Mouse (Mus musculus) CH12.LX (cell line): ENCODE data around the gene Cdc14a. TPM values are rescaled to one million over a fixed set of nuclear protein-coding genes. Genes with fewer than 3 reads are reported as not detected.

Experiments used
- DNase-seq: peaks from one replicate; pipeline ENCODE4 v3.0.0-alpha.2; 2013; ENCODE audit errors: extremely low read depth
- H3K27ac ChIP-seq: 2 replicates; pipeline ENCODE4 v1.5.1; 2012; ENCODE audit warnings: low read depth, mild to moderate bottlenecking, control low read depth, moderate library complexity; ENCODE audit not compliant: insufficient read depth
- H3K27me3 ChIP-seq: replicated peaks from 2 replicates; pipeline ENCODE3; 2012; ENCODE audit warnings: inconsistent platforms
- H3K36me3 ChIP-seq, 2 experiments: replicated peaks in 1 of 2; 2 replicates each; pipeline versions ENCODE3 to v1.6.1; 2012; ENCODE audit warnings: inconsistent platforms in 1 of 2, low read length in 1 of 2, mild to moderate bottlenecking in 1 of 2, mixed read lengths in 1 of 2, moderate library complexity in 1 of 2; ENCODE audit not compliant: control insufficient read depth in 1 of 2, insufficient read depth in 1 of 2
- H3K4me1 ChIP-seq, 2 experiments: 2 replicates each; pipeline ENCODE4 v1.6.1; 2012; ENCODE audit warnings: inconsistent platforms in 1 of 2, moderate library complexity in 1 of 2; ENCODE audit not compliant: insufficient read depth in 2 of 2, control insufficient read depth in 1 of 2
- H3K4me2 ChIP-seq: 2 replicates; pipeline ENCODE4 v1.6.1; 2012; ENCODE audit warnings: low read depth, mild to moderate bottlenecking, control low read depth; ENCODE audit not compliant: poor library complexity, insufficient read depth, severe bottlenecking
- H3K4me3 ChIP-seq, 3 experiments: fragments of 150-350 bp in 1 of 3; sonication (generic) in 1 of 3; replicated peaks in 1 of 3; 2 replicates each; pipeline versions ENCODE3 to v1.5.1; 2011 to 2012; ENCODE audit warnings: low read depth in 2 of 3, low read length in 2 of 3, mild to moderate bottlenecking in 2 of 3, moderate library complexity in 2 of 3, control low read depth in 1 of 3, improper control_type of control experiment in 1 of 3, inconsistent platforms in 1 of 3, mixed read lengths in 1 of 3; ENCODE audit not compliant: poor library complexity in 1 of 3
- H3K79me2 ChIP-seq: replicated peaks from 2 replicates; pipeline ENCODE4 v1.6.1; 2012; ENCODE audit warnings: mild to moderate bottlenecking, moderate library complexity; ENCODE audit not compliant: control insufficient read depth, poor library complexity, insufficient read depth, severe bottlenecking; ENCODE audit errors: extremely low read depth
- H3K9ac ChIP-seq: 2 replicates; pipeline ENCODE4 v1.6.1; 2012; ENCODE audit warnings: low read depth, mild to moderate bottlenecking, control low read depth, moderate library complexity; ENCODE audit not compliant: insufficient read depth
- H3K9me3 ChIP-seq: replicated peaks from 2 replicates; pipeline ENCODE3; 2012; ENCODE audit warnings: low read length, inconsistent platforms, mixed read lengths
- CHD1 ChIP-seq: IDR thresholded peaks from 2 replicates; pipeline ENCODE4 v1.6.1; 2012; ENCODE audit warnings: low read depth, low read length, improper control_type of control experiment, inconsistent platforms
- E2F4 ChIP-seq: IDR thresholded peaks from 2 replicates; pipeline ENCODE4 v1.6.1; 2011; ENCODE audit warnings: low read depth, low read length, improper control_type of control experiment; ENCODE audit not compliant: insufficient replicate concordance
- ELF1 ChIP-seq: IDR thresholded peaks from 2 replicates; pipeline ENCODE4 v1.6.1; 2014; ENCODE audit warnings: low read depth, mild to moderate bottlenecking, inconsistent platforms, low read length, improper control_type of control experiment
- EP300 ChIP-seq: IDR thresholded peaks from 2 replicates; pipeline ENCODE4 v1.6.1; 2011; ENCODE audit warnings: low read length, improper control_type of control experiment
- JUND ChIP-seq: conservative IDR thresholded peaks from 2 replicates; pipeline ENCODE4 v1.6.1; 2011; ENCODE audit warnings: low read depth, low read length, improper control_type of control experiment
- KAT2A ChIP-seq: IDR thresholded peaks from 2 replicates; pipeline ENCODE4 v1.6.1; 2012; ENCODE audit warnings: low read length, improper control_type of control experiment, inconsistent platforms; ENCODE audit not compliant: insufficient replicate concordance
- MAX ChIP-seq: IDR thresholded peaks from 2 replicates; pipeline ENCODE4 v1.6.1; 2011; ENCODE audit warnings: low read length, improper control_type of control experiment
- MYC ChIP-seq: IDR thresholded peaks from 2 replicates; pipeline ENCODE4 v1.6.1; 2011; ENCODE audit warnings: low read depth, mild to moderate bottlenecking, improper control_type of control experiment, low read length
- NRF1 ChIP-seq: IDR thresholded peaks from 2 replicates; pipeline ENCODE4 v1.6.1; 2014; ENCODE audit warnings: low read depth, mild to moderate bottlenecking, inconsistent platforms, low read length, improper control_type of control experiment, moderate library complexity
- PAX5 ChIP-seq: IDR thresholded peaks from 2 replicates; pipeline ENCODE4 v1.6.1; 2012; ENCODE audit warnings: low read length, inconsistent platforms, mixed read lengths
- SIN3A ChIP-seq: IDR thresholded peaks from 2 replicates; pipeline ENCODE4 v1.6.1; 2012; ENCODE audit warnings: low read length, improper control_type of control experiment, inconsistent platforms
- SMC3 ChIP-seq: IDR thresholded peaks from 2 replicates; pipeline ENCODE4 v1.6.1; 2011; ENCODE audit warnings: low read depth, low read length, improper control_type of control experiment
- TBP ChIP-seq: conservative IDR thresholded peaks from 2 replicates; pipeline ENCODE4 v1.6.1; 2011; ENCODE audit warnings: low read depth, low read length, improper control_type of control experiment
- TCF12 ChIP-seq: IDR thresholded peaks from 2 replicates; pipeline ENCODE4 v1.6.1; 2014; ENCODE audit warnings: low read depth, mild to moderate bottlenecking, inconsistent platforms, low read length, improper control_type of control experiment
- USF1 ChIP-seq: IDR thresholded peaks from 2 replicates; pipeline ENCODE4 v1.6.1; 2014; ENCODE audit warnings: low read depth, mild to moderate bottlenecking, inconsistent platforms, low read length, improper control_type of control experiment
- USF2 ChIP-seq: conservative IDR thresholded peaks from 2 replicates; pipeline ENCODE4 v1.6.1; 2011; ENCODE audit warnings: low read depth, low read length, improper control_type of control experiment
- ZC3H11A ChIP-seq: IDR thresholded peaks from 2 replicates; pipeline ENCODE4 v1.6.1; 2012; ENCODE audit warnings: low read depth, mild to moderate bottlenecking, inconsistent platforms, low read length, improper control_type of control experiment
- ZKSCAN1 ChIP-seq: IDR thresholded peaks from 2 replicates; pipeline ENCODE4 v1.6.1; 2012; ENCODE audit warnings: low read depth, inconsistent platforms, low read length, improper control_type of control experiment, borderline replicate concordance
- dilution Hi-C: fragments of 300-500 bp; cut with MboI; formaldehyde crosslinking; loops from 2 replicates; pipeline ENCODE4 v1.14.3; 2020; ENCODE audit warnings: low sequenced_read_pairs; ENCODE audit not compliant: extremely low pct_unique_long_range_greater_than_20kb, extremely low pct_ligation_motif_present
- in situ Hi-C: fragments of 300-500 bp; cut with MboI; formaldehyde crosslinking; loops from 3 replicates; pipeline ENCODE4 v1.14.3; 2019; ENCODE audit warnings: low sequenced_read_pairs, low pct_ligation_motif_present, low pct_unique_long_range_greater_than_20kb, mixed read lengths
- polyA plus RNA-seq: library from polyadenylated mRNA; unstranded; fragments of >175 nt; gene quantifications from 2 replicates; pipeline ENCODE4 v1.2.1, GENCODE M21; 2012; ENCODE audit warnings: low read depth; ENCODE audit not compliant: insufficient read length
- total RNA-seq, 2 experiments: library from RNA; depleted of rRNA; stranded (reverse); fragments of 300-350 nt in 1 of 2; fragments of >200 nt in 1 of 2; gene quantifications; 2 replicates each; pipeline ENCODE4 v1.2.3; 2012 to 2014

Cdc14a gene
- total and polyA plus RNA-seq, 3 experiments = 9.4 to 12.1 (median 9.8) TPM

DNA sequence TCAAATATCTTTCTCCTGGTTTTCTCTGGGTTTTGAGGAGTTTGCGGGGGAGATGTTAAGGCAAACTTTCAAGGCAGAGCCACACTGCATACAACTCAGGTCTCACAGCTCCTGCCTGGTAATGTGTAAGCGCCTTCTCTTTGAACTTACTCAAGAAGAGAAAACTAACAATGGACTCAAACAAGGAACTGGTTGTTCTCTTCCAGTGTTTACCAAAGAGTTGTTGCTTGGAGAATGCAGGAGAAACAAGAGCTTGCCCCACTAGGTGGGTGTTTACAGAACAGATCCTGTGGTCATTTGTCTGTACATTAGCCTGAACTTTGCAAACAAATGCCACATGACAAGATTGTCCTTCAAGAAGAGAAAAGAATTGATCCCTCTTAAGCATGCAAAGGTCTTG, 48.4 kb downstream of the Cdc14a start:
- H3K4me2 ChIP-seq = no peak overlapping the region
- no peak for DNase-seq
- no peak overlapping the region for H3K9ac ChIP-seq

DNA sequence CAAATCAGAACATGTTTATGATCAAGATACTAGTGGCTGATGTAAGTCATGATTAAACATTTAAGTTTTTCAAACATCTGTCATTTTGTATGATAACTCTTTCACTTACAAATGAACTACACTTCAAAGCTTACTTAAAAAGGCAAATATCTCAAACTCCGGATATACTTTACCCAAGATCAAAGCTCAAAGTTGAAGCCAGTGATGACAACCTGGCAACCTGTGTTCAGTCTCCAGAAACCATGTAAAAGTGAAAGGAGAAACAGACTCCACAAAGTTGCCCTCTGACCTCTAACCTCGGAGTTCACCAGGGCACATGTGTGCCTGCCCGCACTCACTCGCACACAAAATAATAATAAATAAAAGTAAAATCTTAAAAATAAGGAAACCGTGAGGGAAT, 49.3 kb downstream of the Cdc14a start:
- dilution Hi-C loops (no loop called here), in situ Hi-C loops (no loop called here)
- Histone ChIP-seq H3K79me2 (peaks cover 2% of the 10 kb centered on the region; the same call in 1 of the 2 replicates), H3K9ac (no peak overlapping the region), H3K36me3 (peaks cover 0 to 20% of the 10 kb centered on the region in 2 experiments), H3K4me3 (no peak overlapping the region), H3K4me2 (no peak overlapping the region), H3K4me1 (peaks cover 0 to 4% of the 10 kb centered on the region in 2 experiments; a peak in 1 of 4 replicates), H3K27me3 (no peaks in the 10 kb centered on the region), H3K27ac (no peak overlapping the region), H3K9me3 (no peaks in the 10 kb centered on the region)
- TF ChIP-seq ZC3H11A (no peak), KAT2A (no peak), MAX (no peak), PAX5 (no peak), NRF1 (no peak), USF2 (no peak), MYC (no peak), SMC3 (no peak), TCF12 (no peak), TBP (no peak), ELF1 (no peak)
- no peak for DNase-seq

More for the DNA sequence above, 48.4 kb downstream of the Cdc14a start:
- H3K9me3 ChIP-seq = no peaks in the 10 kb centered on the region
- no peak overlapping the region for H3K4me3 ChIP-seq
- no peak for TF ChIP-seq NRF1
- TF ChIP-seq MYC = no peak
- TF ChIP-seq EP300 = no peak
- no peak for TF ChIP-seq SMC3
- no peak for TF ChIP-seq CHD1
- TF ChIP-seq TCF12 = no peak
- TF ChIP-seq E2F4 = no peak
- no peak for TF ChIP-seq KAT2A
- TF ChIP-seq ZKSCAN1 = no peak
- no peak for TF ChIP-seq SIN3A
- TF ChIP-seq USF1 = no peak
- TF ChIP-seq JUND = no peak
- H3K36me3 ChIP-seq = peaks cover 0 to 28% of the 10 kb centered on the region in 2 experiments
- peaks cover 0 to 4% of the 10 kb centered on the region in 2 experiments; a peak in 1 of 4 replicates for H3K4me1 ChIP-seq
- H3K27ac ChIP-seq = no peak overlapping the region
- H3K79me2 ChIP-seq = peaks cover 2% of the 10 kb centered on the region; the same call in 1 of the 2 replicates
- dilution Hi-C loops (no loop called here), in situ Hi-C loops (no loop called here)
- no peaks in the 10 kb centered on the region for H3K27me3 ChIP-seq
